Mouse (Mus musculus): Measurements from ENCODE around the gene Vkorc1. TPM values are rescaled to one million over a fixed set of nuclear protein-coding genes. Genes with fewer than 3 reads are reported as not detected.

Vkorc1 gene
- polyA plus RNA-seq, 1 experiment from 2014 or later = 269 TPM

- ATAC-seq (ENCODE audit: insufficient number of reproducible peaks, low FRiP score, low TSS enrichment, low read depth) = no peak
- H3K4me1 ChIP-seq = peaks cover 24% of the 10 kb centered on the region
- H3K4me3 ChIP-seq = peak overlapping the region; percentile 27; the same call in 1 of the 2 replicates
- H3K9me3 ChIP-seq = no peaks in the 10 kb centered on the region
- 44% methylated on average over 5 of the region's 5 CpGs for WGBS
- H3K4me2 ChIP-seq = peak overlapping the region; percentile 29; the same call in 1 of the 2 replicates
- peaks cover 28% of the 10 kb centered on the region for H3K27me3 ChIP-seq
- no peak overlapping the region for H3K27ac ChIP-seq
- H3K9ac ChIP-seq = peak overlapping the region; percentile 27; the same call in 1 of the 2 replicates
- peaks cover 36% of the 10 kb centered on the region for H3K36me3 ChIP-seq
Observed at GRCm38 (mm10) chr7:127928596-127928995, 33.2 kb upstream of the Vkorc1 start.

- Histone ChIP-seq H3K27me3 (peaks cover 28% of the 10 kb centered on the region), H3K4me1 (peaks cover 24% of the 10 kb centered on the region), H3K27ac (no peak overlapping the region), H3K9me3 (no peaks in the 10 kb centered on the region), H3K4me3 (no peak overlapping the region), H3K4me2 (no peak overlapping the region), H3K36me3 (peaks cover 40% of the 10 kb centered on the region), H3K9ac (no peak overlapping the region)
- WGBS = 85% methylated on average over 11 of the region's 11 CpGs
- ATAC-seq (ENCODE audit: insufficient number of reproducible peaks, low FRiP score, low TSS enrichment, low read depth) = no peak
Observed at GRCm38 (mm10) chr7:127927726-127928125, 32.3 kb upstream of the Vkorc1 start.

- Histone ChIP-seq H3K4me1 (peaks cover 24% of the 10 kb centered on the region), H3K4me2 (no peak overlapping the region), H3K27ac (no peak overlapping the region), H3K27me3 (peaks cover 28% of the 10 kb centered on the region), H3K4me3 (no peak overlapping the region), H3K36me3 (peaks cover 49% of the 10 kb centered on the region), H3K9me3 (no peaks in the 10 kb centered on the region), H3K9ac (no peak overlapping the region)
- 86% methylated on average over 11 of the region's 11 CpGs for WGBS
- no peak for ATAC-seq (ENCODE audit: insufficient number of reproducible peaks, low FRiP score, low TSS enrichment, low read depth)
Observed at GRCm38 (mm10) chr7:127926846-127927245, 31.4 kb upstream of the Vkorc1 start.

- peaks cover 17% of the 10 kb centered on the region for H3K4me1 ChIP-seq
- peaks cover 52% of the 10 kb centered on the region for H3K36me3 ChIP-seq
- ATAC-seq (ENCODE audit: insufficient number of reproducible peaks, low FRiP score, low TSS enrichment, low read depth) = no peak
Observed at GRCm38 (mm10) chr7:127926066-127926465, 30.6 kb upstream of the Vkorc1 start.

GRCm38 (mm10) chr7:127925252-127925651 is 29.8 kb upstream of the Vkorc1 start:
- no peak for ATAC-seq (ENCODE audit: insufficient number of reproducible peaks, low FRiP score, low TSS enrichment, low read depth)
- peaks cover 56% of the 10 kb centered on the region for H3K36me3 ChIP-seq
- H3K4me3 ChIP-seq = no peak overlapping the region
- no peaks in the 10 kb centered on the region for H3K9me3 ChIP-seq
- no peak overlapping the region for H3K9ac ChIP-seq
- peaks cover 16% of the 10 kb centered on the region for H3K4me1 ChIP-seq
- peaks cover 27% of the 10 kb centered on the region for H3K27me3 ChIP-seq
- no peak overlapping the region for H3K27ac ChIP-seq
- H3K4me2 ChIP-seq = no peak overlapping the region
- WGBS = 69% methylated on average over 5 of the region's 5 CpGs

More at GRCm38 (mm10) chr7:127926066-127926465, 30.6 kb upstream of the Vkorc1 start:
- Histone ChIP-seq H3K4me2 (no peak overlapping the region), H3K27me3 (peaks cover 28% of the 10 kb centered on the region), H3K4me3 (no peak overlapping the region), H3K27ac (no peak overlapping the region), H3K9me3 (no peaks in the 10 kb centered on the region), H3K9ac (no peak overlapping the region)
- 88% methylated on average over 8 of the region's 8 CpGs for WGBS

- WGBS = 88% methylated on average over 5 of the region's 5 CpGs
- H3K4me3 ChIP-seq = no peak overlapping the region
- no peak overlapping the region for H3K9ac ChIP-seq
- no peaks in the 10 kb centered on the region for H3K9me3 ChIP-seq
- H3K27ac ChIP-seq = no peak overlapping the region
- peaks cover 2% of the 10 kb centered on the region; the same call in 1 of the 2 replicates for H3K4me1 ChIP-seq
- H3K27me3 ChIP-seq = peaks cover 12% of the 10 kb centered on the region; the same call in 1 of the 2 replicates
- no peak for ATAC-seq (ENCODE audit: insufficient number of reproducible peaks, low FRiP score, low TSS enrichment, low read depth)
- peaks cover 63% of the 10 kb centered on the region for H3K36me3 ChIP-seq
- no peak overlapping the region for H3K4me2 ChIP-seq
Observed at GRCm38 (mm10) chr7:127923714-127924113, 28.3 kb upstream of the Vkorc1 start.

- no peak overlapping the region for H3K9ac ChIP-seq
- H3K27ac ChIP-seq = no peak overlapping the region
- peaks cover 2% of the 10 kb centered on the region; the same call in 1 of the 2 replicates for H3K27me3 ChIP-seq
- H3K36me3 ChIP-seq = peaks cover 68% of the 10 kb centered on the region
- no peak overlapping the region for H3K4me2 ChIP-seq
- WGBS = 71% methylated on average over 6 of the region's 6 CpGs
- ATAC-seq (ENCODE audit: insufficient number of reproducible peaks, low FRiP score, low TSS enrichment, low read depth) = no peak
- no peaks in the 10 kb centered on the region for H3K4me1 ChIP-seq
- H3K4me3 ChIP-seq = no peak overlapping the region
- no peaks in the 10 kb centered on the region for H3K9me3 ChIP-seq
Observed at GRCm38 (mm10) chr7:127922451-127923275, 27.2 kb upstream of the Vkorc1 start.

- no peak overlapping the region for H3K27ac ChIP-seq
- no peak overlapping the region for H3K4me2 ChIP-seq
- no peaks in the 10 kb centered on the region for H3K4me1 ChIP-seq
- no peak overlapping the region for H3K4me3 ChIP-seq
- 70% methylated on average over 8 of the region's 8 CpGs for WGBS
- no peak overlapping the region for H3K9ac ChIP-seq
- no peak for ATAC-seq (ENCODE audit: insufficient number of reproducible peaks, low FRiP score, low TSS enrichment, low read depth)
- no peaks in the 10 kb centered on the region for H3K27me3 ChIP-seq
- H3K9me3 ChIP-seq = no peaks in the 10 kb centered on the region
- peaks cover 69% of the 10 kb centered on the region for H3K36me3 ChIP-seq
Observed at GRCm38 (mm10) chr7:127921516-127921915, 26.1 kb upstream of the Vkorc1 start.

GRCm38 (mm10) chr7:127919290-127919689 is 23.9 kb upstream of the Vkorc1 start:
- H3K4me3 ChIP-seq = no peak overlapping the region

GRCm38 (mm10) chr7:127918203-127918602 is 22.8 kb upstream of the Vkorc1 start:
- no peak for ATAC-seq (ENCODE audit: insufficient number of reproducible peaks, low FRiP score, low TSS enrichment, low read depth)
- H3K4me1 ChIP-seq = peaks cover under 1% of the 10 kb centered on the region
- peaks cover 56% of the 10 kb centered on the region for H3K36me3 ChIP-seq
- no peak overlapping the region for H3K4me3 ChIP-seq
- no peaks in the 10 kb centered on the region for H3K27me3 ChIP-seq
- H3K9ac ChIP-seq = no peak overlapping the region
- no peak overlapping the region for H3K4me2 ChIP-seq
- no peaks in the 10 kb centered on the region for H3K9me3 ChIP-seq
- WGBS = 53% methylated on average over 3 of the region's 3 CpGs
- no peak overlapping the region for H3K27ac ChIP-seq

More at GRCm38 (mm10) chr7:127919290-127919689, 23.9 kb upstream of the Vkorc1 start:
- no peak for ATAC-seq (ENCODE audit: insufficient number of reproducible peaks, low FRiP score, low TSS enrichment, low read depth)
- Histone ChIP-seq H3K4me2 (no peak overlapping the region), H3K36me3 (peaks cover 62% of the 10 kb centered on the region), H3K9ac (no peak overlapping the region), H3K4me1 (no peaks in the 10 kb centered on the region), H3K27me3 (no peaks in the 10 kb centered on the region), H3K27ac (no peak overlapping the region), H3K9me3 (no peaks in the 10 kb centered on the region)
- WGBS = 80% methylated on average over 7 of the region's 7 CpGs

- no peak for ATAC-seq (ENCODE audit: insufficient number of reproducible peaks, low FRiP score, low TSS enrichment, low read depth)
- peaks cover 37% of the 10 kb centered on the region for H3K36me3 ChIP-seq
- H3K27me3 ChIP-seq = no peaks in the 10 kb centered on the region
- H3K4me2 ChIP-seq = no peak overlapping the region
- H3K9ac ChIP-seq = no peak overlapping the region
- H3K4me3 ChIP-seq = no peak overlapping the region
- H3K27ac ChIP-seq = no peak overlapping the region
- H3K4me1 ChIP-seq = peaks cover 7% of the 10 kb centered on the region
- H3K9me3 ChIP-seq = no peaks in the 10 kb centered on the region
- 84% methylated on average over 12 of the region's 12 CpGs for WGBS
Observed at GRCm38 (mm10) chr7:127915293-127915692, 19.9 kb upstream of the Vkorc1 start.

GRCm38 (mm10) chr7:127912938-127913337 is 17.5 kb upstream of the Vkorc1 start:
- WGBS = 18% methylated on average over 4 of the region's 4 CpGs
- peak overlapping the region; percentile 94 for H3K4me3 ChIP-seq
- H3K9me3 ChIP-seq = no peaks in the 10 kb centered on the region
- H3K36me3 ChIP-seq = peaks cover 47% of the 10 kb centered on the region
- H3K27me3 ChIP-seq = no peaks in the 10 kb centered on the region
- peak overlapping the region; percentile 62 for H3K4me2 ChIP-seq
- peak overlapping the region; percentile 87 for H3K9ac ChIP-seq
- no peak for ATAC-seq (ENCODE audit: insufficient number of reproducible peaks, low FRiP score, low TSS enrichment, low read depth)
- H3K27ac ChIP-seq = peak overlapping the region; percentile 94
- peaks cover 7% of the 10 kb centered on the region for H3K4me1 ChIP-seq

Measured in limb, embryonic 15.5 days (tissue).